Mouse (Mus musculus): ENCODE results near the gene Arap1.

The Arap1 gene

GRCm38 (mm10) chr7:101327263-101327662 lies 20.6 kb upstream of the Arap1 start:
- no peak for DNase-seq (ENCODE audit: low spot score)

- no peak for DNase-seq (ENCODE audit: low spot score)
Measured at GRCm38 (mm10) chr7:101327786-101328185, 20.1 kb upstream of the Arap1 start.

- DNase-seq (ENCODE audit: low spot score) = no peak
Measured at GRCm38 (mm10) chr7:101328621-101329158, 19.2 kb upstream of the Arap1 start.

- no peak for DNase-seq (ENCODE audit: low spot score)
Measured at GRCm38 (mm10) chr7:101329606-101330005, 18.3 kb upstream of the Arap1 start.

GRCm38 (mm10) chr7:101330074-101330840 lies 17.6 kb upstream of the Arap1 start:
- DNase-seq (ENCODE audit: low spot score) = no peak

GRCm38 (mm10) chr7:101330841-101331173 lies 17.1 kb upstream of the Arap1 start:
- DNase-seq (ENCODE audit: low spot score) = no peak

- no peak for DNase-seq (ENCODE audit: low spot score)
Measured at GRCm38 (mm10) chr7:101332045-101332831, 15.6 kb upstream of the Arap1 start.

- no peak for DNase-seq (ENCODE audit: low spot score)
Measured at GRCm38 (mm10) chr7:101335228-101335627, 12.6 kb upstream of the Arap1 start.

GRCm38 (mm10) chr7:101336686-101337085 lies 11.2 kb upstream of the Arap1 start:
- DNase-seq (ENCODE audit: low spot score) = no peak

GRCm38 (mm10) chr7:101337401-101337800 lies 10.5 kb upstream of the Arap1 start:
- DNase-seq (ENCODE audit: low spot score) = no peak

- no peak for DNase-seq (ENCODE audit: low spot score)
Measured at GRCm38 (mm10) chr7:101341405-101341804, 6.5 kb upstream of the Arap1 start.

- DNase-seq (ENCODE audit: low spot score) = no peak
Measured at GRCm38 (mm10) chr7:101343135-101343534, 4.7 kb upstream of the Arap1 start.

GRCm38 (mm10) chr7:101344892-101345291 lies 3.0 kb upstream of the Arap1 start:
- no peak for DNase-seq (ENCODE audit: low spot score)

- no peak for DNase-seq (ENCODE audit: low spot score)
Measured at GRCm38 (mm10) chr7:101346991-101347390, 876 bp upstream of the Arap1 start.

- no peak for DNase-seq (ENCODE audit: low spot score)
Measured at GRCm38 (mm10) chr7:101348312-101348711, 445 bp downstream of the Arap1 start.

- DNase-seq (ENCODE audit: low spot score) = no peak
Measured at GRCm38 (mm10) chr7:101349861-101350260, 2.0 kb downstream of the Arap1 start.

- DNase-seq (ENCODE audit: low spot score) = no peak
Measured at GRCm38 (mm10) chr7:101352404-101352803, 4.5 kb downstream of the Arap1 start.

- DNase-seq (ENCODE audit: low spot score) = peak; percentile 51
Measured at GRCm38 (mm10) chr7:101354423-101354822, 6.6 kb downstream of the Arap1 start.

- no peak for DNase-seq (ENCODE audit: low spot score)
Measured at GRCm38 (mm10) chr7:101355551-101356100, 7.8 kb downstream of the Arap1 start.

- no peak for DNase-seq (ENCODE audit: low spot score)
Measured at GRCm38 (mm10) chr7:101356868-101357267, 9.0 kb downstream of the Arap1 start.

- DNase-seq (ENCODE audit: low spot score) = no peak
Measured at GRCm38 (mm10) chr7:101360406-101360805, 12.5 kb downstream of the Arap1 start.

- DNase-seq (ENCODE audit: low spot score) = no peak
Measured at GRCm38 (mm10) chr7:101361021-101361420, 13.2 kb downstream of the Arap1 start.

GRCm38 (mm10) chr7:101361767-101362166 lies 13.9 kb downstream of the Arap1 start:
- DNase-seq (ENCODE audit: low spot score) = no peak

Data from lung, postnatal 25 days (tissue).